11 mouse cellular contexts compared by ENCODE assay signal in genomic region chr17:71256068-71256615, GRCm38 (mm10). TPM values are rescaled to one million over a fixed set of nuclear protein-coding genes. Genes with fewer than 3 reads are reported as not detected.
DNase-seq lines count a peak whose midpoint lies in the region; ATAC-seq and TF ChIP-seq lines count a peak whose summit lies in the region.
"Had no signal": no experiment of that assay in that cellular context is flagged by ENCODE, and none has a peak within 500 bp of the region (broad histone marks: within the 10 kb centered on the region; RNA-seq: fewer than 3 reads in every experiment).

No protein-coding gene starts in this region.

- H3K9ac ChIP-seq in heart, embryonic 15.5 days, result no peak overlapping the region
- H3K9ac ChIP-seq in MEL (ENCODE audit: control insufficient read depth, low read depth, low read length, poor library complexity, severe bottlenecking), result no peak overlapping the region

- H3K27ac ChIP-seq in heart, embryonic 15.5 days, result peak overlapping the region; percentile 33; the same call in 1 of the 2 replicates
- peak overlapping the region; percentile 89 for H3K27ac ChIP-seq in MEL (ENCODE audit: control insufficient read depth, low read depth, low read length)
- H3K27ac ChIP-seq in limb, embryonic 10.5 days, result peak overlapping the region; percentile 71; the same call in 1 of the 2 replicates

- H3K27me3 ChIP-seq in heart, embryonic 15.5 days, result no peaks in the 10 kb centered on the region
- H3K27me3 ChIP-seq in MEL (ENCODE audit: control insufficient read depth in 1 of 2, insufficient read depth in 2 of 2, low read length in 2 of 2), result no peaks in the 10 kb centered on the region
- no peaks in the 10 kb centered on the region for H3K27me3 ChIP-seq in limb, embryonic 10.5 days (ENCODE audit: low read depth, poor library complexity, severe bottlenecking)
- H3K27me3 ChIP-seq: CH12.LX had no signal

- 77% methylated on average over 14 of the region's 14 CpGs for WGBS in heart, embryonic 15.5 days
- 81% methylated on average over 14 of the region's 14 CpGs for WGBS in limb, embryonic 10.5 days

- peaks cover 2% of the 10 kb centered on the region; the same call in 1 of the 2 replicates for H3K79me2 ChIP-seq in MEL (ENCODE audit: control insufficient read depth, insufficient read depth, low read length, poor library complexity)

- TF ChIP-seq EP300 in MEL (IDR thresholded peaks at IDR 0.05; ENCODE audit: low read depth in 1 of 2, low read length in 2 of 2), result no peak

- no peak for TF ChIP-seq RAD21 in MEL (IDR thresholded peaks at IDR 0.05; ENCODE audit: low read depth, low read length)

- H3K4me3 ChIP-seq in heart, embryonic 15.5 days, result no peak overlapping the region
- H3K4me3 ChIP-seq in MEL (ENCODE audit: control insufficient read depth in 1 of 2, insufficient read depth in 1 of 2, low read depth in 2 of 2, low read length in 2 of 2), result no peak overlapping the region
- H3K4me3 ChIP-seq in limb, embryonic 10.5 days, result no peak overlapping the region

- no peak; a peak in 1 of 4 replicates for TF ChIP-seq POLR2A in MEL (IDR thresholded peaks at IDR 0.05; ENCODE audit: control insufficient read depth in 1 of 2, insufficient read depth in 1 of 2, low read depth in 1 of 2, low read length in 2 of 2, poor library complexity in 1 of 2)

- TF ChIP-seq CTCF in MEL (IDR thresholded peaks at IDR 0.05 in 2 of 3, conservative IDR thresholded peaks at IDR 0.05 in 1 of 3; ENCODE audit: control insufficient read depth in 1 of 3, insufficient read depth in 1 of 3, low read depth in 2 of 3, low read length in 3 of 3, poor library complexity in 1 of 3, severe bottlenecking in 1 of 3), result no peak

- H3K4me2 ChIP-seq in heart, embryonic 15.5 days, result no peak overlapping the region

- no peaks in the 10 kb centered on the region for H3K36me3 ChIP-seq in heart, embryonic 15.5 days
- peaks cover 4 to 36% of the 10 kb centered on the region in 2 experiments for H3K36me3 ChIP-seq in MEL (ENCODE audit: control insufficient read depth in 1 of 2, insufficient read depth in 2 of 2, low read length in 2 of 2)
- peaks cover 41% of the 10 kb centered on the region for H3K36me3 ChIP-seq in limb, embryonic 10.5 days

- H3K9me3 ChIP-seq in heart, embryonic 15.5 days (replicated peaks), result no peaks in the 10 kb centered on the region
- no peaks in the 10 kb centered on the region for H3K9me3 ChIP-seq in MEL (replicated peaks; ENCODE audit: insufficient read depth, low read length)
- H3K9me3 ChIP-seq in limb, embryonic 10.5 days (replicated peaks), result no peaks in the 10 kb centered on the region

- H3K4me1 ChIP-seq in heart, embryonic 15.5 days (replicated peaks), result peaks cover 56% of the 10 kb centered on the region
- peaks cover 17 to 40% of the 10 kb centered on the region in 2 experiments for H3K4me1 ChIP-seq in MEL (ENCODE audit: control insufficient read depth in 1 of 2, insufficient read depth in 2 of 2, low read length in 2 of 2)
- peaks cover 55% of the 10 kb centered on the region for H3K4me1 ChIP-seq in limb, embryonic 10.5 days

- ATAC-seq in heart, embryonic 15.5 days (replicated peaks; ENCODE audit: insufficient number of reproducible peaks, insufficient read depth, low FRiP score, low read depth), result no peak
- 0 out of 2 replicates have a peak, but pooled peaks have one; percentile 6 for ATAC-seq in monocyte, adult 5-6 weeks (replicated peaks; ENCODE audit: insufficient number of reproducible peaks, low FRiP score, low TSS enrichment, poor library complexity, severe bottlenecking)

- no peak for DNase-seq in heart, adult 9 months (ENCODE audit: low spot score in 2 of 2)
- no peak for DNase-seq in MEL (ENCODE audit: low read depth, low spot score)
- no peak for DNase-seq in limb, embryonic 10.5 days (ENCODE audit: low spot score)
- no peak for DNase-seq in c-Kit-positive CD71-positive TER-119-positive erythroid progenitor cells, embryonic 14.5 days (ENCODE audit: low spot score)
- DNase-seq in layer of hippocampus, adult 18-20 months (ENCODE audit: low spot score in 2 of 2), result no peak
- DNase-seq: cerebellum, adult 11-12 months; lung, adult 18-20 months; thymus, adult 2 months had no signal

TF ChIP-seq in MEL, 35 proteins besides CTCF, POLR2A, EP300 and RAD21:
- TF ChIP-seq TAL1 (IDR thresholded peaks at IDR 0.05; ENCODE audit: low read length) (no peak), UBTF (IDR thresholded peaks at IDR 0.05; ENCODE audit: borderline replicate concordance, insufficient read depth, low read depth, low read length) (no peak), ELF1 (IDR thresholded peaks at IDR 0.05; ENCODE audit: low read depth, low read length) (no peak), CHD1 (IDR thresholded peaks at IDR 0.05; ENCODE audit: low read depth, low read length) (no peak)

RNA-seq across cellular contexts. Expression of gene Emilin2, which starts 55.6 kb away (rescaled TPM):
- 35.4 and 39.8 TPM in 2 replicates for polyA plus RNA-seq in heart, embryonic 15.5 days (2015; fragmentation: Nextera tagmentation; extraction: Ambion mirVana)
- total RNA-seq in MEL (2012; rRNA removed), result 76.6 and 92.6 TPM in 2 replicates
- 10 to 100 TPM; 37.4 to 95.5 TPM for polyA plus RNA-seq in MEL (2012; ENCODE audit: insufficient read depth in 1 of 2, insufficient read length in 2 of 2, low read depth in 1 of 2, low replicate concordance in 2 of 2, missing spikeins in 1 of 2)
- 30.0 and 36.1 TPM in 2 replicates for polyA plus RNA-seq in limb, embryonic 10.5 days (2016; fragmentation: Nextera tagmentation; extraction: Ambion mirVana)
- total RNA-seq in monocyte, adult 5-6 weeks (2017), result 184 to 329 TPM (median 319 TPM) in 3 replicates
- 1 to 10 TPM; 2.8 to 4.5 TPM for total RNA-seq in layer of hippocampus, adult 18-20 months (2021)

Comparison
In these comparisons a context has a peak if more than half of its experiments do, and no peak if none do; other contexts are left out.
1. H3K27ac ChIP-seq: peak in every context shown above with its lines; median percentile 89 in MEL; 71 in limb, embryonic 10.5 days; 33 in heart, embryonic 15.5 days.
2. RNA of gene Emilin2, which starts 55.6 kb away (total RNA-seq): 184 to 329 TPM in monocyte, adult 5-6 weeks and 76.6 to 92.6 TPM in MEL; 2.8 to 4.5 TPM in layer of hippocampus, adult 18-20 months; every median in the first group is over 10 times any median in the second.